Mouse (Mus musculus) B cell, adult 2 months (primary cell): ENCODE measurements at regions not wholly inside any gene's neighbourhood (a gene's known extent, or its start where the extent isn't known, plus 50 kb on each side); places are given as distances from the start of the nearest gene placed in this dataset.
"Not testable (repeated sequence)": the region's sequence is repeated elsewhere in the genome, so short reads cannot be mapped to it uniquely, and the experiment has no call there.

Source experiments
- DNase-seq, 2 experiments: peaks; one replicate each; pipeline ENCODE4 v3.0.0; 2022

DNA sequence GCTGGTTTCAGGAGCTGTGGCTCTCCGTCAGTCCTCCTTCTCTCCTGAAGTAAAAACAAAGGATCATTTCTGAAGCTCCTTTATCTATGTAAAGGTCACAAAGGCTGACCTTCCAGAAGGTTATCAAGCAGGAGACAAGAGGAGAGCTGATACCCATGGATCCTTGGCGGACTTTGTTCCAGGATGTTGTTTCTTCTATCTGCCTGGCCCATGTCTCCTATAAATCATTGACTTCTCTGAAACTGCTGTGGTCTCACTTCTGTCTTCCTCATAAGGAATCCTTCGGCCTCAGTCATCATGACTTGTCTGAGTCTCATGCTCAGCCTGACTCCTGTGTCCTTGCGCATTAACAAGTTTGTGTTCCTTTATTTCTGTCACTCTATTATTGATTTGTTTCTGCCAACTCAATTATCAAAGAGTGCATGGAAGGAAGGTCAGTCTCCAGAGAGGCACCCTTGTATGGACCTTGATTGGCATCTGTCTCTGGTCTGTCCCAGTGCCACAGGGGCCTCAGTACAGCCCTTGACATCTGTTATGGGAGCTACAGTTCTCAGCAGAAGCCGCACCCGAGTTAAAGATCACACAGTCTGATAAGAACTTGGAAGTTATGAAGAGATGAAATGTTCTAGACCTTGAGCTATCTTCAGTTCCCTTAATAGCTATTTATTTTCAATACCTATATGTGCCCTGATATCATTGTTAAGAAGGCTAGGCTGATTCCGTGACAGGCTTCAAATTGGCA, 53.2 kb upstream of the Dazl start:
- no peak for DNase-seq

GRCm38 (mm10) chr17:50353818-50354217, 60.4 kb upstream of the Dazl start:
- DNase-seq, result not testable (repeated sequence)

DNA sequence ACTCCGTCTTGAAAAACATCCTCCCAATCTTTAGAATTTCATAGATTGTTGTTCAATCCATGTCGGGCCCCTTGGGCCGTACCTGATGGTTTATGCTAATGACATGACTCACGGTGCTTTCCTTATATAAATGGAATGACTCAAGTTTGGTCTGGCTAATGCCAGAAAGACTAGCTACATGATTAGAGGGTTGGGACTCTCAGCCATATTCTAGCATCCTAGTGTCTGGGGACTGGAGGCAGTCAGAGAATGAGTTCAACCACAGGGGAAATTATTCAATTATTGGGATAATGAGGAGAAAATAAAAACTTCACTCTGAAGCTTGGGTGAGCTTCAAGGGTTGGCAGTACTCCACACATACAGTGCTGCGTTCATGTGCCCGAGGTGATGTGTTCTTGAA, 60.9 kb upstream of the Dazl start:
- no peak for DNase-seq

DNA sequence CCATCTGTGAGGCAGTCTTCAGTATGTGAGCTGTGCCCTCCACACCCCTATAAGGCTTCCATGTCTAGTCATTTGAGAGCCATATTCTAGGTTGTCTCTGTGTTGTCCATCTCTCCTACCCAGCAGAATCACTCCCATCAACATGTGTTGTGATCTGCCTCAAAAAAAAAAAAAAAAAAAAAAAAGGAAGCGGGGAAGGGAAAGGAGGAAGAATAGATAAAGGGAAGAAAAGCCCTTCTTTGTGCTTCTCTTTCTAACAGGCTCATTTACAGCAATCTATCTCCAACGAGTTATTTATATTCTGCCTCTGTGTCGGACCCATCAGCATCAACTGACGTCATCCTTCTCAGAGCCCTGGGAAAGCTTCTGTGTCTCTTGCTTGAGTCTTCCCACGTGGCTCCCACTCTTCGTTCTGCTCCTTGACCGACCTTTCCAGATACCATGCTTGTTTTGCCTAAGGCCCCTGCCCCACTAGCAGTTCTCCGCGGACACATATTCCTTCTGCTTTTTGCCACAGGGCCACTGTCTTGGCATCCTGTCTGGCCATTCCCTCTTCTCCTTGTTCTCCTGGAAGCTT, 68.3 kb upstream of the Dazl start:
- no peak for DNase-seq

DNA sequence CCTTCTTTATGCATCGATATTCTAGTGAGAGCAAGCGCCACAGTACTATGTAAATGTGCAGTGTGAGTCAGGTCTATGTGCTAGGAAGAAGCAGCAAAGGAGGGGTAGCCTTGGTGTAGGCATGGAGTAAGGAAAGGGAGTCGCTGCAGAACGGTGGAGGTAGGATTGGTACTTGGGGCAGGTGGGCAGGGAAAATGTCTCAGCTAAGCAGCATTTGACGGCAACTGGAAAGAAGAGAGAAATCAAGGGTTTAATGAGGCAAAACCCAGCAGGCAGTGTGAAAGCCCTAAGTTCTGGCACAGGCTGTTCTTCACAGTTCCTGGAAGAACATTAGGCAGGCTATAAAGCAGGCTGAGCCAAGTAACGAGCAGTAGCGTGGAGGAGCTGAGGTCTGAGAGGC, 72.0 kb upstream of the Dazl start:
- no peak for DNase-seq

- no peak for DNase-seq
Measured at GRCm38 (mm10) chr17:50366181-50366580, 72.7 kb upstream of the Dazl start.

DNA sequence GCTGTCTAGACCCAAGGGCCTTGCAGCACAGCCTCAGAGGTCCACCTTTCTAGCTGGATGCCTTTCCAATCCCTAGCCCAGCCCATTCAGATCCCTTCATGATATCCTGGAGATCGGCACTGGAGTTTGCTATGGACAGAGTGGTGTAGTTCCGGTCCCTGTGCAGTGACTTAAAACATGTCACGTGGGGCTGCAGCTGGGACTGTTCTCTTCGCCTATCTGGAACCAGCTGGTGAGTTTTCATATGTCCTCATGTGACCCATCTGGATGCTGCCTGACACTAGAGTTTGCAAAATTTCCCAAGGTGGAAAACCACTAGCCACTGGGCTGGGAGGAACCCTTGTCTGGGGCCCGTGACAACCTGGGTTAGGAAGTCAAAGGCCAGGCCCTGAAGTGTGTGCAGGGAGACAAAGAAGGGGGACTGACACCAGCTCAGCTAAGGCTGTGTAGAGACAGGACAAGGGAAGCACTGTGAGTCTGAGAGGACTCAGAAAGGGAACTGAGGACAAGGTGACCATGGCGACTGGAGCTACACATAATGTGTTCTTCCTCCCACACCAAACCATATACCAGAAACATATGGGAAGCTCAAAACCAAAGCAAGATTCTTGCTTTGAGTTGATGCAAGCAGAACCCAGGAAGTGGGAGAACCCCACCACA, 75.9 kb upstream of the Dazl start:
- no peak for DNase-seq

DNA sequence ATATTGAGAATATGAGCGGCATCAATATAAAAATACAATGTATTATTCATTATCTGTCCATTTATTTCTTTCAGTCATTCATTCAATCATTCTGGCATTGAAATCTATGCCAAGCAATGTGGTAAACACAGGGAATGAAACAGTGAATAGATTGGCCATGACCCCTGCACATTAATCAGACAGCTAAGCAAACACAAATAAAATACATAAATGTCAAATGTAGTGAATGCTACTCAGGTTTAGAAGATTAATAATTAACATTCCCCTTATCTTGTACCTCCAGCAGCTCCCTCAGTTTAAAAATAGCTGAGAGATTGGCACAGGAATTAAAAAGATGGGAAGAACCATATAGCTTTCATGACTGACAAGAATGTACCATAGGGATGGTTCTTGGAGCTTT, 77.0 kb upstream of the Dazl start:
- no peak for DNase-seq

DNA sequence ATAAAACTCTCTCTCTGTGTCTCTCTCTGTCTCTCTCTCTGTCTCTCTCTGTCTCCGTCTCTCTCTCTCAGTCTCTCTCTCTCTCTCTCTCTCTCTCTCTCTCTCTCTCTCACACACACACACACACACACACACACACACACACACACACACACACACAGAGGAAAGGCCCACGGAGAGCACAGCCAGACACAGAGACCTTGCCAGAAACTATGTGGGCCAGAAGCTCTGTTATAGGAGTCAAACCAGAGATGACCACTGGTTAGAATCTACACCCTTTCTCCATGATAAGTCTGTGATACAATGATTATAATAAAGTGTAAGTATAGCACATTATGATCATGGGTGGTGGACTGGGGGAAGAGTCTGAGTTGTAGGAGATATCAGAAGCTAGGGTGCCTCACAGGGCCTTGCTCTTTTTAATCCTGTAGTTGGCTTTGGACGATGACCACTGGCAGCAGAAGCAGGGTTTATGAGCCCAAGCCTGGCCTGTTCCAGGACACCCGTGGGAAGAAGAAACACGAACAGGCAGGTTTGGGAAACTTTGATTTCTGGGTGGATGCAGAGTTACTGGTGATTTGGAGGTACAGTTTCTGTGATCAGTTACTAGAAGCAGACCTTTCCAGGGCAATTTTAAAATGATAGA, 80.2 kb upstream of the Dazl start:
- no peak for DNase-seq

DNA sequence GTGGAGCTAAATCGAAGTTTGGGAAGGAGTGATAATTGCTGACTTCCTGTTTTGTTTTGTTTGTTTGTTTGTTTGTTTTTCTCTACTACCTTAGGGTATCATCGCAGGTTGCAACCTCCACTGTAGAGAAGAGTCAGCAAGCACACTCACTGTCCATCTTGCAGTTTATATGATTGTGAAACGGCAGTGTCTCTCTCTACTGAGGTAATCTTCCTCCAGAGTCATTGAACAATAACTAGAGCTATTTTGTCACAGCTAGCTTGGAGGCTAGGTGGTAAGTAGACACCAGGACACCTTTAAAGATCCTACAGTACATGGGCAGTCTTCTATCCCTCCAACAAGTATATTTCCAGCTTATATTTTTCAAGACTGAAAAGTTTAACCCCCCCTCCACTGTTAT, 82.0 kb upstream of the Dazl start:
- no peak for DNase-seq

GRCm38 (mm10) chr17:50376708-50377107, 83.3 kb upstream of the Dazl start:
- DNase-seq, result no peak

GRCm38 (mm10) chr17:50378141-50378727, 84.8 kb upstream of the Dazl start:
- DNase-seq, result no peak

DNA sequence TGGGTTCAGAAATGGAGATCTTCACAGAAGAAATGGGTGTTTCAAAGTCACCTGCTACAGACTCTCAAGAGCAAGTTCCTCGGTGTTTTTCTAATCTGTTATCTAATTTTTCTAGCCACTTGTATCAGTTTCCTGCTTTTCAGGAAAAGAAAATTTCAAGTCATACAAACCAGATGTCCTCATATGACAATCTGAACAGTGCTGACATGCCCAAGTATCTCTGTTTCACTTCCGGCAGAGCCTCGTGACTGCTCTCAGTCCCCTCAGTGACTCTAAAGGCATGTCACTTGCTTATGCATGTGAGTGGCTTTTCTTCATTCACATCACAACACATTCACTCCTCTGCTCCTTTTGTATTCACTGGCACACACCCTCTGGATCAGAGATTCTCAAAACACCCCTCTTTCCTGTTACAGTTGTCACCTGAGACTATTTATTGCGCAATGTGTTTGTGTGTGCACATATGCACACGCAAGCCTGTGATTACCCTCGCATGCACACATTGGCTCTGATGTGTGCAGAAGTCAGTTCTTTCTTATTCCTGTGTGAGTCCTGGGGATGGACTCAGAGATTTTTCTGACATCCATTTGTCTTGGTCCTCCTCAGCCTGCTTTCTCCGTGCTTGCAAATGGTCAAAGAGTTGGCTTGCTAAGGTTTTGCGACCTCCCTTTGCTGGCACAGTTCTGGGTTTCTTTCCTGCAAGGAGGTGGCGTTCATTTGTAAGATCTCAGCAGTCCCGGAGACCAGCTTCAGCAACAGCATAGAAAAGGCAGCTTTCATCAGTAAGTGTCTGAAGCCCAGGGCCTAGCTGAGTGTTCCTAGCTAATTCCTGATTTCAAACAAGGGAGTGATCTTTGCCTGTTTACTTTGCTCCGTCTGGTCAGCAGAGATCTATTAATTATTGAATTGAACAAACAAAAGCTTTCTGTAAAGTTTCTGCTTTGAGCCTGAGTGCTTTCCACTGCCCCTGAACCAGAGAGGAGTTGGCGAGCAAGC, 95.6 kb upstream of the Dazl start:
- peak; percentile 11 to 13 for DNase-seq

DNA sequence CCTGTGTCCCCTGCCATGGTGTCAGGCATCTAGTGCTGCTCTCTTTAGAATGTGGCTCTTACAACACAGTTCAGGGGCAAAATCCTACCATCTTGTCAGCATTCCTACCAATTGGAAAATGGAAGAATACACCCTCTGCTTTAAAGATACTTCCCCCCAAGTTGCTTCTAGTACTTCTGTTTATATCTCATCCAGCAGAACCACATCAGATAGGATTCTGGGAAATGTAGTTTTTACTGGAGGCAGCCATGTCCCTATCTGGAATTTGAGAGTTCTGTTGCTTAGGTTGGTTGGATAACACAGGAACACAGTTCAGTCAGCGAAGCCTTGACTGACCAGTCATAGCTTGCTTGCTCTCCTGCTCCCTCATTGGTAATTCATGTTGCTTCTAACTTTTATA, 96.7 kb upstream of the Dazl start:
- DNase-seq, result no peak

DNA sequence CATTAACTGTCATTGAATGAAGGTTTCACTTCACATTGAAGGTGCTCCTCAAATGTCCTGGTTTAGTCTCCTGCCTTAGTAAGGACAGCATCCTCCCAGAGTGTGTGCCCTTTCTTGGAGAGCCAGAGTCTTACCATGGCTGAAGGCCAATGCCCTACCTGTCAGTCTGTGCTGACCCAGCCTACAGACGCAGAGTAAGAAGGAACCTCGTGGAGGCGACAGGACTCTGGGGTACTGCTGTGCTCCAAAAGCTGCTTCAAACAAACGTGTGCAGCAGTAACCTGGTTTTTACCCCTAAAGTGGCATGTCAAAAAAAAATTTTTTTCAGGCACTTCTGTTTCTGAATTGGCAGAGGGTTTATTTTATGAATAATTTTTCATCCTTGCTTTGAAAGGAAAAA, 97.8 kb upstream of the Dazl start:
- DNase-seq, result no peak

DNA sequence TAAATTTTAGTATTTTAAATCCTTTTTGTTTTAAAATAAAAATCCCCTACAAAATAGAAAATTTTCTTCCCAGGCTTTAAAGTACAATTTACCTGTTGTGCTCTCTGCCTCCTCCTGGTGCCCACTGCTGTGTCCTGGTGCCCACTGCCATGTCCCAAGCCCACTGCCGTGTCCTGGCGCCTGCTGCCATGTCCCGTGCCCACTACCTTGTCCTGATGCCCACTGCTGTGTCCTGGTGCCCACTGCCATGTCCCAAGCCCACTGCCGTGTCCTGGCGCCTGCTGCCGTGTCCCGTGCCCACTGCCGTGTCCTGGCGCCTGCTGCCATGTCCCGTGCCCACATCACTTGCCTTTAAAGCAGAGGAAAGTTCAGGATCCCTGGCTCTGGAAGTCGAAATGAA, 98.6 kb upstream of the Dazl start:
- no peak for DNase-seq

DNA sequence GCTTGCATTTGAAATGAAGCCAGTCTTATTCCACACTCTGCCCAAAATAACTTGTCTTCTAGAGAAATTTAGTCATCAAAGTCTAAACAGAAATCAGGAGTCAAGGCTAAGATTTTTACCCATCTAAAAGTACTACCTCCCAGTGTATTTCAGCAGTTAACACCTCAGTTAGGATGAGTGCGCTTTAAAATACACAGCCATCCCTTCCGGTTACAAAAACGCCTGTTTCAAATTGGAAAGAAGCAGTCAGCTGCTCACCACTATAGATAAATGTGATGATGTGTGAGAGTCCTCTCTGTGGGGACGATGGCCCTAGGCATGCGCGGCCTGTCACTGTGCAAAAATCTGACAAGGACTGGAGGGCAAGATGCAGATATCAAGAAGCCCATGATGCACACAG, 99.0 kb upstream of the Dazl start:
- DNase-seq, result no peak

- no peak for DNase-seq
Measured at GRCm38 (mm10) chr17:50392966-50393365, 99.5 kb upstream of the Dazl start.

DNA sequence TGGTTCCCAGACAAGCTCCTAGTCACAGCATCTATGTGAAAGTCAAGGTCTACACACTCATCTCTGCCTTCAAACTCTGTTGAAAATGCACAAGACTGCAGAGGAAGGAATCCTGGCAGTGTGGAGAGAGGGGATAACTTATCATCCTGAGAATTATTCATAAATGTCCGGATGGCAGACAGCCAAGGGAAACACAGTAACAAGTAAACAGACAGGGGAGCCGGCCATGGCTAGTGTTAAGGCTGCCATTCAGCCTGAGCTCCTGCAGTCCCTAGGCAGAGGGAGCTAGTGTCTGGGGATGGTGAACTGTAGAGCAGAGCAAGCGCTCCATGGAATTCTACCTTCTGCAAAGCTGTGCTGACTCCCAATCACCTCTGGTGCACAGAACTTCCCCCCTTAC, 100.3 kb upstream of the Dazl start:
- no peak for DNase-seq

- no peak for DNase-seq
Measured at GRCm38 (mm10) chr17:50394801-50395200, 101.4 kb upstream of the Dazl start.

DNA sequence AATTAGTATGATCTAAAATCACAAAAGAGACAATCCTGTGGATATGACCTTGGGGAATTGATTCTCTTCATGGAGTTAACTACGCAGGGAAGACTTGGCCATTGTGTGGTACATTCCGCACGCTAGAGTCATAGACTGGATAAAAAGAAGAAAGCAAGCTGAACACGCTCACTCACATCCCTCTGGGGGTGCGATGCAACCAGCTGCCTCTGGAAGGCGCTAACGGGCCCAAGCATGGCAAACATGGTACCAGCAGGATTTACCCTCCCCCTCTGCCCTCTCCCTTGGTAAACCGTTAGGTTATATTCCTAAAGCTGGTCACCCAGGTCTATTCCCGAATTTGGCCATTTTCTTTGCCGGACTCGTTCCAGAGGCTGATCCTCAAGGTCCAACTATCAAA, 102.2 kb upstream of the Dazl start:
- DNase-seq, result peak in 1 of 2 experiments; percentile 15

GRCm38 (mm10) chr17:50397324-50397723, 103.9 kb upstream of the Dazl start:
- no peak for DNase-seq
